Mouse (Mus musculus) left cerebral cortex, adult 6 months (tissue): Measurements from ENCODE around the gene Apol8. TPM values are rescaled to one million over a fixed set of nuclear protein-coding genes. Genes with fewer than 3 reads are reported as not detected.

ENCODE experiments used
- long read RNA-seq, 2 experiments: library from polyadenylated mRNA; unstranded; transcript quantifications; one replicate each; pipeline ENCODE4 v2.0.0; 2019 to 2020
- polyA plus RNA-seq: library from polyadenylated mRNA; unstranded; fragments of <200 nt; fragmentation: Nextera tagmentation; gene quantifications from 2 replicates; pipeline ENCODE4 v1.2.3, GENCODE M21; 2021

The Apol8 gene
- polyA plus RNA-seq, result 1.2 and 2.6 TPM in 2 replicates
- long read RNA-seq, experiment 1, transcript Apol8-201 (4 exons, 2,801 nt), result major isoform, 11 of 15 reads
- long read RNA-seq, experiment 1, partial matches to known transcripts, result 0 of 15 reads
- long read RNA-seq, experiment 1, other reads (novel, unspliced or antisense), result 4 of 15 reads
- long read RNA-seq, experiment 2, partial matches to known transcripts, result 0 of 1 reads
- long read RNA-seq, experiment 2, other reads (novel, unspliced or antisense), result 1 of 1 reads

GRCm38 (mm10) chr15:77756848-77757247, at the start of gene Apol8:
Gene Apol8 (minus strand): TSS chr15:77757003.

GRCm38 (mm10) chr15:77728739-77729138, 28.1 kb downstream of the Apol8 start, which contains the start of gene Apol9b:
Gene Apol9b (plus strand): TSS chr15:77729039.

DNA sequence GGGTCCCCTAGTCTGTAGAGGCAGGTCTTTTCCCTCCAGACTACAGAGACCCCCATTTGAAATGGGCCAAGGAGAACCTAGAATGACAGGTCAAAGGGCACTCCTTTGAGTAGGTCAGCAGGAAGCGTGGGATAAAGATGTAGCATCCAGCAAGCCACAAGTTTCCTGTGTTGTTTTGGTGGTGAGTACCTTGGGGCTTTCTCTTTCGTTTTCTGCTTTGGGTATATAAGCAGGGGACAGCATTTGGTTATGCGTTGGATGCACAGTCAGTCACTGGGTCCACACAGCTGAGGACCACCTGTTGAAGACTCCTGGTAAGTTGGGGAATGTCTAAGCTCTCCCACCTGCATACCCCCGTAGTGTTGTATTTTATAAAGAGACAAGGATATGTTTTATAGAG, 58.1 kb downstream of the Apol8 start, which contains the start of gene Apol7e:
Gene Apol7e (plus strand): TSS at position 202 of the 400 bp plus-strand sequence.

Other genes with a start within 250 kb of the Apol8 start
- not detected in 2 replicates for gene Apol11a, start 248.7 kb downstream of the Apol8 start, polyA plus RNA-seq
- not detected in 2 replicates for gene Apol7c, start 223.7 kb downstream of the Apol8 start, polyA plus RNA-seq
- gene 1700025B11Rik, start 195.1 kb downstream of the Apol8 start, polyA plus RNA-seq, result not detected in 2 replicates
- 0.13 and 0.30 TPM in 2 replicates for gene Apol10b, start 160.9 kb downstream of the Apol8 start, polyA plus RNA-seq
- gene Gm36245, start 157.7 kb downstream of the Apol8 start, polyA plus RNA-seq, result not detected in 2 replicates
- gene Apol11b, start 113.7 kb downstream of the Apol8 start, polyA plus RNA-seq, result not detected in 2 replicates
- 0.20 TPM in 1 of 2 replicates, not detected in the other for gene Apol7e, start 58.1 kb downstream of the Apol8 start, polyA plus RNA-seq
- gene Apol9b, start 28.0 kb downstream of the Apol8 start, polyA plus RNA-seq, result 0.38 and 0.69 TPM in 2 replicates
- gene Myh9, start 85.2 kb upstream of the Apol8 start, polyA plus RNA-seq, result 6.5 and 6.6 TPM in 2 replicates
- gene Txn2, start 172.0 kb upstream of the Apol8 start, polyA plus RNA-seq, result 296 and 339 TPM in 2 replicates
- 5.6 and 5.8 TPM in 2 replicates for gene Foxred2, start 199.7 kb upstream of the Apol8 start, polyA plus RNA-seq
- gene Eif3d, start 213.8 kb upstream of the Apol8 start, polyA plus RNA-seq, result 81.5 and 95.3 TPM in 2 replicates